Mouse (Mus musculus) heart, embryonic 14.5 days (tissue): ENCODE measurements around the gene Nelfe. TPM values are rescaled to one million over a fixed set of nuclear protein-coding genes. Genes with fewer than 3 reads are reported as not detected.
"Not testable (repeated sequence)": the region's sequence is repeated elsewhere in the genome, so short reads cannot be mapped to it uniquely, and the experiment has no call there.

ENCODE experiments used
- ATAC-seq: fragments of 200-750 bp; cut with Nextera tagmentation; 2 replicates; pipeline ENCODE4 v1.8.0; 2017; ENCODE audit warnings: low read depth, moderate TSS enrichment; ENCODE audit not compliant: insufficient number of reproducible peaks, insufficient read depth, low FRiP score
- H3K27ac ChIP-seq, 2 experiments: fragments of 200-500 bp in 1 of 2; fragments of 300-500 bp in 1 of 2; sonication (generic) in 1 of 2; replicated peaks in 1 of 2; 2 replicates each; pipeline ENCODE4 v1.5.1; 2012 to 2014; ENCODE audit warnings: low read depth in 2 of 2, low read length in 2 of 2, control low read depth in 1 of 2, mild to moderate bottlenecking in 1 of 2, mixed read lengths in 1 of 2; ENCODE audit not compliant: control insufficient read depth in 1 of 2, insufficient read depth in 1 of 2
- H3K27me3 ChIP-seq: fragments of 300-500 bp; sonication (generic); 2 replicates; pipeline ENCODE4 v1.6.1; 2014; ENCODE audit warnings: mild to moderate bottlenecking, low read length, control low read depth; ENCODE audit not compliant: control insufficient read depth, insufficient read depth
- H3K36me3 ChIP-seq: fragments of 300-500 bp; sonication (generic); 2 replicates; pipeline ENCODE4 v1.6.1; 2014; ENCODE audit warnings: mild to moderate bottlenecking, control low read depth, low read length, mixed read lengths; ENCODE audit not compliant: control insufficient read depth, insufficient read depth
- H3K4me1 ChIP-seq, 2 experiments: fragments of 200-500 bp in 1 of 2; fragments of 300-500 bp in 1 of 2; sonication (generic) in 1 of 2; 2 replicates each; pipeline ENCODE4 v1.6.1; 2012 to 2014; ENCODE audit warnings: low read length in 2 of 2, control low read depth in 1 of 2, mixed read lengths in 1 of 2; ENCODE audit not compliant: control insufficient read depth in 2 of 2, insufficient read depth in 2 of 2
- H3K4me2 ChIP-seq: fragments of 300-500 bp; sonication (generic); 2 replicates; pipeline ENCODE4 v1.6.1; 2014; ENCODE audit warnings: mild to moderate bottlenecking, low read length
- H3K4me3 ChIP-seq, 2 experiments: fragments of 200-500 bp in 1 of 2; fragments of 300-500 bp in 1 of 2; sonication (generic) in 1 of 2; 2 replicates each; pipeline ENCODE4 v1.5.1; 2012 to 2014; ENCODE audit warnings: low read length in 2 of 2, mild to moderate bottlenecking in 2 of 2, control low read depth in 1 of 2, low read depth in 1 of 2, moderate library complexity in 1 of 2; ENCODE audit not compliant: control insufficient read depth in 1 of 2, insufficient read depth in 1 of 2
- H3K9ac ChIP-seq: fragments of 300-500 bp; sonication (generic); 2 replicates; pipeline ENCODE4 v1.6.1; 2014; ENCODE audit warnings: mild to moderate bottlenecking, low read length
- H3K9me3 ChIP-seq: fragments of 300-500 bp; sonication (generic); 2 replicates; pipeline ENCODE4 v1.6.1; 2016; ENCODE audit warnings: low read length, control low read depth; ENCODE audit not compliant: control insufficient read depth
- WGBS: fragments of 180-500 bp; shearing (Covaris S2); extraction: QIAGEN DNeasy Blood & Tissue Kit; methylation state at CpG from one replicate; pipeline ENCODE4 v1.1.7; 2014; 5-methylcytosine and 5-hydroxymethylcytosine counted together
- polyA plus RNA-seq: library from polyadenylated mRNA; unstranded; fragments of >200 nt; fragmentation: Nextera tagmentation; extraction: Ambion mirVana; gene quantifications from 2 replicates; pipeline ENCODE4 v1.2.1, GENCODE M21; 2014

Gene Nelfe
- polyA plus RNA-seq, 1 experiment from 2014 or later, result 65.7 TPM

- Histone ChIP-seq H3K4me1 (no peaks in the 10 kb centered on the region), H3K9ac (no peak overlapping the region), H3K4me3 (no peak overlapping the region), H3K36me3 (no peaks in the 10 kb centered on the region), H3K9me3 (peaks cover 5% of the 10 kb centered on the region; the same call in 1 of the 2 replicates), H3K4me2 (no peak overlapping the region), H3K27ac (no peak overlapping the region), H3K27me3 (no peaks in the 10 kb centered on the region)
- 76% methylated on average over 6 of the region's 6 CpGs for WGBS
- ATAC-seq, result no peak
These were observed 41.5 kb upstream of the Nelfe start for GRCm38 (mm10) chr17:34808599-34809205.

- H3K4me2 ChIP-seq, H3K27ac ChIP-seq, H3K4me1 ChIP-seq, H3K27me3 ChIP-seq, H3K36me3 ChIP-seq, ATAC-seq, H3K9me3 ChIP-seq, H3K9ac ChIP-seq, H3K4me3 ChIP-seq: not testable (repeated sequence)
- WGBS, result 81% methylated on average over 5 of the region's 5 CpGs
These were observed 39.8 kb upstream of the Nelfe start for GRCm38 (mm10) chr17:34810411-34810810.

- H3K4me1 ChIP-seq, ATAC-seq, H3K36me3 ChIP-seq, H3K27ac ChIP-seq, H3K9me3 ChIP-seq, H3K27me3 ChIP-seq, H3K4me3 ChIP-seq, H3K4me2 ChIP-seq, H3K9ac ChIP-seq: not testable (repeated sequence)
- WGBS, result 66% methylated on average over 5 of the region's 8 CpGs
These were observed 39.4 kb upstream of the Nelfe start for GRCm38 (mm10) chr17:34810811-34811210.

- 65% methylated on average over 15 of the region's 15 CpGs for WGBS
- no peaks in the 10 kb centered on the region for H3K36me3 ChIP-seq
- H3K27ac ChIP-seq, result no peak overlapping the region
- H3K9ac ChIP-seq, result no peak overlapping the region
- no peak overlapping the region for H3K4me2 ChIP-seq
- H3K4me3 ChIP-seq, result no peak overlapping the region
- H3K9me3 ChIP-seq, result no peaks in the 10 kb centered on the region
- ATAC-seq, result no peak
- no peaks in the 10 kb centered on the region for H3K4me1 ChIP-seq
- no peaks in the 10 kb centered on the region for H3K27me3 ChIP-seq
These were observed 38.9 kb upstream of the Nelfe start for GRCm38 (mm10) chr17:34811275-34811674.

GRCm38 (mm10) chr17:34813747-34814146 is 36.4 kb upstream of the Nelfe start:
- H3K36me3 ChIP-seq, H3K4me3 ChIP-seq, H3K4me2 ChIP-seq, H3K9me3 ChIP-seq, H3K9ac ChIP-seq, H3K27ac ChIP-seq, ATAC-seq, H3K4me1 ChIP-seq, H3K27me3 ChIP-seq: not testable (repeated sequence)
- 46% methylated on average over 10 of the region's 12 CpGs for WGBS

- Histone ChIP-seq H3K4me1 (no peaks in the 10 kb centered on the region), H3K9ac (no peak overlapping the region), H3K9me3 (no peaks in the 10 kb centered on the region), H3K4me3 (no peak overlapping the region), H3K4me2 (no peak overlapping the region), H3K36me3 (no peaks in the 10 kb centered on the region), H3K27ac (no peak overlapping the region), H3K27me3 (no peaks in the 10 kb centered on the region)
- no peak for ATAC-seq
- 70% methylated on average over 7 of the region's 7 CpGs for WGBS
These were observed 35.3 kb upstream of the Nelfe start for GRCm38 (mm10) chr17:34814818-34815370.

- not testable (repeated sequence) for H3K4me1 ChIP-seq, H3K4me2 ChIP-seq, H3K27me3 ChIP-seq, ATAC-seq, H3K27ac ChIP-seq, H3K9ac ChIP-seq, H3K4me3 ChIP-seq
- H3K9me3 ChIP-seq, result peaks cover 12% of the 10 kb centered on the region
- peaks cover 67% of the 10 kb centered on the region for H3K36me3 ChIP-seq
- 95% methylated on average over 1 of the region's 1 CpGs for WGBS
These were observed 19.4 kb upstream of the Nelfe start for GRCm38 (mm10) chr17:34830776-34831175.
